Mouse (Mus musculus): ENCODE data around the gene P2rx5. TPM values are rescaled to one million over a fixed set of nuclear protein-coding genes. Genes with fewer than 3 reads are reported as not detected.

The P2rx5 gene
- polyA plus RNA-seq, 1 experiment: 1.0 TPM

- no peak for TF ChIP-seq FOSL1 (IDR thresholded peaks at IDR 0.05; ENCODE audit: insufficient read depth, low read length, poor library complexity, severe bottlenecking)
- TF ChIP-seq USF1 (IDR thresholded peaks at IDR 0.05; ENCODE audit: low read depth): no peak
- no peak for TF ChIP-seq MAX (IDR thresholded peaks at IDR 0.05)
- no peak for TF ChIP-seq CTCF (IDR thresholded peaks at IDR 0.05; ENCODE audit: control insufficient read depth, insufficient read depth, insufficient read length)
- TF ChIP-seq MYOD1 (IDR thresholded peaks at IDR 0.05; ENCODE audit: control insufficient read depth, insufficient read length, low read depth): no peak
- TF ChIP-seq CEBPB (IDR thresholded peaks at IDR 0.05; ENCODE audit: low read depth): no peak
- TF ChIP-seq MYOG (IDR thresholded peaks at IDR 0.05; ENCODE audit: control insufficient read depth, extremely low read depth, insufficient read length): no peak
- no peaks in the 10 kb centered on the region for H3K79me2 ChIP-seq (ENCODE audit: control insufficient read depth, insufficient read depth)
- H3K4me3 ChIP-seq (ENCODE audit: insufficient read depth, poor library complexity, severe bottlenecking): no peak overlapping the region
- H3ac ChIP-seq (ENCODE audit: control insufficient read depth, insufficient read length, low read depth): no peak overlapping the region
- no peaks in the 10 kb centered on the region for H3K79me3 ChIP-seq (ENCODE audit: low read depth)
- H3K36me3 ChIP-seq (ENCODE audit: control insufficient read depth, insufficient read depth): no peaks in the 10 kb centered on the region
- no peaks in the 10 kb centered on the region for H3K27me3 ChIP-seq (ENCODE audit: control insufficient read depth, insufficient read depth, insufficient read length)
These were observed 59.5 kb downstream of the P2rx5 start for GRCm38 (mm10) chr11:73219671-73220070.

- no peaks in the 10 kb centered on the region for H3K36me3 ChIP-seq (ENCODE audit: control insufficient read depth, insufficient read depth)
- no peaks in the 10 kb centered on the region for H3K79me2 ChIP-seq (ENCODE audit: control insufficient read depth, insufficient read depth)
- TF ChIP-seq CEBPB (IDR thresholded peaks at IDR 0.05; ENCODE audit: low read depth) (no peak), USF1 (IDR thresholded peaks at IDR 0.05; ENCODE audit: low read depth) (peak; percentile 38)
- H3K79me3 ChIP-seq (ENCODE audit: low read depth): no peaks in the 10 kb centered on the region
- H3K4me3 ChIP-seq (ENCODE audit: insufficient read depth, poor library complexity, severe bottlenecking): no peak overlapping the region
- H3K27me3 ChIP-seq (ENCODE audit: control insufficient read depth, insufficient read depth, insufficient read length): no peaks in the 10 kb centered on the region
- no peak overlapping the region for H3ac ChIP-seq (ENCODE audit: control insufficient read depth, insufficient read length, low read depth)
These were observed 60.4 kb downstream of the P2rx5 start for GRCm38 (mm10) chr11:73220651-73221050.

Other genes with a start within 250 kb of the P2rx5 start
- 0.54 TPM for gene Atp2a3, start 199.3 kb upstream of the P2rx5 start, polyA plus RNA-seq (2012; fragmentation: generic; extraction: Trizol)
- 0.05 TPM for gene P2rx1, start 161.3 kb upstream of the P2rx5 start, polyA plus RNA-seq (2012; fragmentation: generic; extraction: Trizol)
- 7.7 TPM for gene Camkk1, start 141.4 kb upstream of the P2rx5 start, polyA plus RNA-seq (2012; fragmentation: generic; extraction: Trizol)
- gene Ncbp3, start 112.6 kb upstream of the P2rx5 start, polyA plus RNA-seq (2012; fragmentation: generic; extraction: Trizol): 3.6 TPM
- gene Itgae, start 69.8 kb upstream of the P2rx5 start, polyA plus RNA-seq (2012; fragmentation: generic; extraction: Trizol): 0.05 TPM
- 9.4 TPM for gene Haspin, start 22.1 kb upstream of the P2rx5 start, polyA plus RNA-seq (2012; fragmentation: generic; extraction: Trizol)
- gene Emc6, start 16.6 kb downstream of the P2rx5 start, polyA plus RNA-seq (2012; fragmentation: generic; extraction: Trizol): 71.6 TPM
- gene Tax1bp3, start 16.7 kb downstream of the P2rx5 start, polyA plus RNA-seq (2012; fragmentation: generic; extraction: Trizol): 159 TPM
- gene Ctns, start 38.6 kb downstream of the P2rx5 start, polyA plus RNA-seq (2012; fragmentation: generic; extraction: Trizol): 4.2 TPM
- gene Shpk, start 39.0 kb downstream of the P2rx5 start, polyA plus RNA-seq (2012; fragmentation: generic; extraction: Trizol): 0.28 TPM
- gene Trpv1, start 73.9 kb downstream of the P2rx5 start, polyA plus RNA-seq (2012; fragmentation: generic; extraction: Trizol): 0.01 TPM
- gene Trpv3, start 107.0 kb downstream of the P2rx5 start, polyA plus RNA-seq (2012; fragmentation: generic; extraction: Trizol): under 0.01 TPM
- gene Aspa, start 169.2 kb downstream of the P2rx5 start, polyA plus RNA-seq (2012; fragmentation: generic; extraction: Trizol): 0.60 TPM
- gene Gm49340, start 169.3 kb downstream of the P2rx5 start, polyA plus RNA-seq (2012; fragmentation: generic; extraction: Trizol): not detected
- gene Spata22, start 169.3 kb downstream of the P2rx5 start, polyA plus RNA-seq (2012; fragmentation: generic; extraction: Trizol): not detected
- not detected for gene Olfr20, start 190.4 kb downstream of the P2rx5 start, polyA plus RNA-seq (2012; fragmentation: generic; extraction: Trizol)
- gene Olfr376, start 210.8 kb downstream of the P2rx5 start, polyA plus RNA-seq (2012; fragmentation: generic; extraction: Trizol): not detected
- not detected for gene Olfr1, start 239.2 kb downstream of the P2rx5 start, polyA plus RNA-seq (2012; fragmentation: generic; extraction: Trizol)